Mouse (Mus musculus): ENCODE measurements around the gene Slc24a4. TPM values are rescaled to one million over a fixed set of nuclear protein-coding genes. Genes with fewer than 3 reads are reported as not detected.

Gene Slc24a4
- total RNA-seq, 4 experiments from 2014 or later: not detected

DNA sequence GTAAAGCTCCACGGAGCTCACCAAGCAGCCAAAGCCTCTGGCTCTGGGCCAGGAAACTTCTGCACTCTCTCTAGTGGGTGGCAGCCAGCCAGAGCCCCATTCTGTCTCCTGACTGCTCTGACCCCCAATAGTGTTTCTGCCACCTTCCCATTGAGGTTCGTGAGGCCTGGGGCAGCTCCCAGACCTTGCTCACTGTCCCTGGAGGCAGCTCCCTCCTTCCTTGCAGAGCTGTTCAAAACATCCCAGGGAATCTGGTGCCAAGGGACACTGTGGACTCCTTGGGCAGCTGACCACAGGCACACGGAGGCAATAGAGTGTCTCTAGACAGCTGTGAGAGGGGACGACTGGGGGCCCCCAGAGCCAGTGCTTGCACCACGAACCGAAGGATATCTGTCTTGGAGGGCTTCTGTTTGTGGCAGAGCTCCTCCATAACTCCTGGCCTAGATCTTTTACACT, 179.5 kb downstream of the Slc24a4 start:
- no peak for DNase-seq (ENCODE audit: low spot score in 2 of 2)

- no peak for DNase-seq (ENCODE audit: low spot score in 2 of 2)
Observed at GRCm38 (mm10) chr12:102308457-102309011, 180.0 kb downstream of the Slc24a4 start.

GRCm38 (mm10) chr12:102309099-102309799, 180.7 kb downstream of the Slc24a4 start:
- DNase-seq (ENCODE audit: low spot score in 2 of 2): no peak

DNA sequence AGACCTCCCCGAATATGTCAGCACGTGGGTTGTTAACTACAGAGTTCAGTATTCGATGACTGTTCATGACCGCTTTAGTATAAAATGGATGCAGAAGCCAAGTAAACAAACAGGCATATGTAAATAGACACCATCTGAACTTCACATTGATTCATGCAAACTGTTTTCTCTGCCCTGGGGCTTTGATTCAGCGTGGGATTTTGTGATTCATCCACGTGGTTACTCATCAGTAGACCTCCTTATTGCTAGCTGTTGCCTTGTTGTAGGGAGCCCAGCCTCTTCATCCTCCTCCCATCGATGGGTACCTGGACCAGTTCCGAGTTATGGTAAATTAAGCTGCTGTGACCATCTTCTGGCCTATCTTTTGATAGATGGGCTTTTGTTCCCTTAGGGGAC, 181.3 kb downstream of the Slc24a4 start:
- DNase-seq (ENCODE audit: low spot score in 2 of 2): no peak

DNA sequence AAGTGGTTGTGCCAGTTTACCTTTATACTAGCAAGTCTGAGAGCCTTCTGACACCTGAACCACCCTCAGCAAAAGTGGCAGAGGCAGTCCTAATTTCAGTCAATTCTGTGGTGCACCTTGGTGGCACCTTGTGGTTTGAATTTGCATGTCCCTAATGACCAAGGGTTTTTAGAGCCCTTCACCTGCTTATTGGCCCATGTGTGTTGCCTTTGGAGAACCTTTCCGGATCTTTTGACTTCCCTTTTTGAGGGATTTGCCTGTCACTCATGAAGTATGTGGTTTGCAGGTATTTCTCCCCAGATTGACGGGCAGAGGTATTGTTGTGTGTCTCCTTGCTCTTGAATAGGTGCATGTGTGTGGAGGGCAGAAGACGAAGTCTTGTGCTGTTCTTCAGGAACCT, 181.7 kb downstream of the Slc24a4 start:
- no peak for DNase-seq (ENCODE audit: low spot score in 2 of 2)

DNA sequence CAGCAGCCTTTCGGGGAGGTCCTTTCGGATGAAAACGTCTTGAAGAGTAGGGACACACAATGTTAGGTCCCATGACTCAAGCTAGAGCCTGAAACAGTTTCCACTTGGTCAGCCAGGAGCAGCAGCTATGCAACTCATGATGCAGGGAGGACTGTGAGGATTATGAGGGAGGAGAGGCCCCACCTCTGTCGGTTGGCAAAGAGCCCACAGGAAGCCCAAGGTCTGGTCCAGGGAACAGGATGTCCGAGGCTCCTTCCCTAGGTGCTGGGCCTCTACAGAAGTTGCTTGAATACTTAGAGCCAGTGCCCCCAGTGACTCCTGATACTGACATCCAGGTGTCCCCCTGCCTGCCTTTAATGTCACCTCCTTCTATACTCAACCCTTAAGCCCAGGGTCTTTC, 182.9 kb downstream of the Slc24a4 start:
- no peak for DNase-seq (ENCODE audit: low spot score in 2 of 2)

Other genes with a start within 250 kb of the Slc24a4 start
- gene Trip11, start 215.5 kb upstream of the Slc24a4 start, total RNA-seq (2022): 10 to 100 TPM; 22.1 to 26.8 (median 23.4) TPM
- 1 to 10 TPM; 3.0 to 6.7 (median 5.2) TPM for gene Atxn3, start 170.5 kb upstream of the Slc24a4 start, total RNA-seq (2022)
- gene Cpsf2, start 152.7 kb upstream of the Slc24a4 start, total RNA-seq (2022): 10 to 100 TPM in 2 of 4 experiments, 1 to 10 TPM in 2; 8.8 to 10.7 (median 10.0) TPM
- 1 to 10 TPM; 2.2 to 5.6 (median 4.2) TPM for gene Rin3, start 154.3 kb downstream of the Slc24a4 start, total RNA-seq (2022)

Data from gastrocnemius, adult 8-10 months (tissue).